Mouse (Mus musculus) fat pad, adult 2 months (tissue): ENCODE measurements at regions not wholly inside any gene's neighbourhood (a gene's known extent, or its start where the extent isn't known, plus 50 kb on each side); places are given as distances from the start of the nearest gene placed in this dataset.

ENCODE experiments used
- DNase-seq: peaks from one replicate; pipeline ENCODE4 v3.0.0-alpha.2; 2011; ENCODE audit warnings: low read depth, low spot score; ENCODE audit errors: extremely low read depth

DNA sequence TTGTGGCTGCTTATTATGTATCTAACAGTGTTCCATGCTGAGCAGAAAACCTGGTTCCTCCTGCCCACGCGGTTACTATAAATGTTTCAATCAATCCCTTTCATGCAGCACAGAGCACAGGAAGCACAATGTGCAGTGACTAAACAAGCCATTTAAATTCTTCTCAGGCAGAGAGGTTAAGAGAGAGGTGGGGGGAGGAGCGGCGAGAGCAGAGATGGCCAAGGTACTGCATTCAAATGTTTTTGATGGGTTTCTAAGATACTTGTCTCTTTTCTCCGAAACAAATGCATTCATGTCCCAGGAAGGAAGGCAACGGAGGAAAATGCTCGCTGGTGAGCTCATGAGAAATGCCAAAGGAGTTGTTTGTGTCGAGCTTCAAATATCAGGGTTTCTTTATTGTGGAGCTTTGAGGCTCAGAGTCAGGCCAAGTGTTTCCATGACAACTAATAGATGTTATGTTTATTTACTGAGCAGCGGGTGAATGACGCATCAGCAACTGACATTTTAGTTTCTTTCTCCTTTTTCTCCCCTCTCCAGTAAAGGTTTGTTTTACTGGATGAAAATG, 122.8 kb upstream of the Npvf start:
- DNase-seq: no peak

DNA sequence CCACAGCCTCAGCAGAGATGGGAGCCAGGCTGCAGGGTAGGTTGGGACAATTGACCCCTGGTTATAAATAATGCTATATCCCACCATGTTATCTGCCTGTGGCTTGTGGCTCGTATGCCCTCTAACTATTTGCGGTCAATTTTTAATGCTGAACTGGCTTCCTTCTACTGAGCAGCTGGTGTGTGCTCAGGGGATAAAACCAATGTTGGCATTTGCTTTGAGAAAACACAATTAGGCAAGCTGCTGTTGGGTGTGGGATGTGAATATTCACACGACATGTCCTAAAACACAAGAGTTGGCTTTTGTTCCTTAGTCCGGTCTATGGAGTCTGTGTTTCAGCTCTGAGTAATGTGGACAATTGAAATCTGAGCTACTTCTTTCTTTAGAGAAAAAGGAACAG, 123.6 kb upstream of the Npvf start:
- no peak for DNase-seq

DNA sequence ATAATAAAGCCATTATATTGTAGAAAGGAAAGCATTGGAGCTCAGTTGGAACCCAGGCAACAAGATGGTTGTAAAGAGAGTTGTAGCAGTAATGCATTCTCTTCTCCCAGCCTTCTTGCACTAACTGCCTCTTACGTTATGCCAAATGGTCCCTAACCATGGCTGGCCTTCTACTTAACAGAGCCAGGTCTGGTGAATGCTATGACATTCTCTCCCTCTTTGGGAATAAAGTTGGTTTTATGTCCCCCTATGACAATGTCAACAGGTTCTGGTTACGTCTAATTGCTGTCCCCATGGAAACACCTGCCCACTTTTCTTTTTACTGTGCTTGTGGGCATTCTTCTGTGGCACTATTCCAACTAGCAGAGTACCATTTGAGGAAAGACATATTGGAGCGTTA, 126.4 kb upstream of the Npvf start:
- DNase-seq: no peak

DNA sequence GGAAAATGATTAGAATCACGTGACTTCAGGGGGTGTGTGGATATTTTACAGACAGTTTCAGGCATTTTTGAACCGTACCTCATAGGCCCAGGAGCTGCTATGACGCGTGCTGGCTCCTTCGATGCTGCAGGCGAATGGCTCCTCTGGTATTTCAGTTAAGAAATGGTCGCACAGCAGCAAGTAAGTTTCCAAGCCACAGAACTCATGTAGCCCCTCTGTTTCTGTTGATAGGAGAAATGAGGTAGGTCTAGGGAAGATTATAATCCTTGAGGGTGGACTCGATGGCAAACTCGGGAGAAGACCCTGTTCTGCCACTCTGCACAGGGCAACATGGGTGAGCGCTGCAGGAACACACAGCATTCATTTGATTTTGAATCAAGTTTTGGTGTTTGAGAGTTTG, 127.0 kb upstream of the Npvf start:
- no peak for DNase-seq

DNA sequence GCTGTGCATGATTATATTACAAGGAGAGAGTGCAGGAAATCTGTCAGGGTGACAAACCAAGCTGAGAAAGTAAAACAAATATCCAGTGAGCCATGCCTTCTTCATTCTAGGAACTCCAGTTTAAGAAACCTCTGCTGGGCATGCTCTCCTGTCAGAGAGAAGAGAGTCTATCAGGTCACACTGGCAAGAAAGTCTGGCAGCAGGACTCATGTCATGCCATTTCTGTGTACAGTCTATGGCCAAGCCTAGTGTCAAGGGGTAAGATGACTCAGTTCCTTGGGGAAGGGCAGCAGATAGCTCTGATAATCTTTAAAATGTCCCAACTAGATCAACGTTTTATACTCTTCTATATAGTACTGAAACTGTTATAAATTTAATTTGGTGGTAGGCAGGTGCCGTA, 128.0 kb upstream of the Npvf start:
- no peak for DNase-seq

DNA sequence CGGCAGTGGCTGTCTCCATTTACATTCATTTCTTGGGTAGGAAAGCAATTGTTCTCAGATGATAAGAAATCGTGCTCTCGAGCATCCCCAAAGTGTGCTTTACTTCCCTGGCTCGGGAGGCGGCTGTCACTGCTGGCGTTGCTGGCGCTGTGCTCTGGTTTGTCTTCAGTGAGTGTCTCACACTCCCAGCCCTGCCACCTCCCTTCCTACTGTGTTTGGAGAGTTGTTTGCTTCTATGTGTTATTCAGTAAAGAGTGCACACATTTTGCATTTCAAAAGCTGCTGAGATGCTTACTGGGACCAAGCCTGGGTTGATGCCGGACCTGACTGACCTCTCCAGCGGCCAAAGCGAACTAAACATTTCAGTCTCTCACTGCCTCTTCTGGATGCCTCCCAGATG, 129.3 kb upstream of the Npvf start:
- no peak for DNase-seq

DNA sequence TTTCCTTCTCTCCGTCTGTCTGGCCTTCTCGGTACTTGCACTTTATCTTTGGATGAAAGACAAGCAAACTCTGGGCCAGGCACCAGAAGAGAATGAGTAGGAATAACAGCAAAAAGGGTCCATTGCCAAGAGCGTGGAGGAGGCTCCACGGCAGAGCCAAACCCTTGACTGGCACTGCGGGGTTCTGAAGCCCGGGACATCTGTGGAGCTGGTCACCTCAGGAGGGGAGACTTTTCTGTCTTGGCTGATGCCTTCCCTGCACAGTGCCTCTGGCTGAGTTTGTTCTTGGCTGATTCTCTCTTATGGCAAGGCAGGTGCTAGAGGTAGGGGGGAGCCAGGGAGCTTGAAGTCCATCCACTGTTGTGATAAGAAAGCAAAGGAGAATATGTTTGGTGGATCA, 130.1 kb upstream of the Npvf start:
- no peak for DNase-seq

DNA sequence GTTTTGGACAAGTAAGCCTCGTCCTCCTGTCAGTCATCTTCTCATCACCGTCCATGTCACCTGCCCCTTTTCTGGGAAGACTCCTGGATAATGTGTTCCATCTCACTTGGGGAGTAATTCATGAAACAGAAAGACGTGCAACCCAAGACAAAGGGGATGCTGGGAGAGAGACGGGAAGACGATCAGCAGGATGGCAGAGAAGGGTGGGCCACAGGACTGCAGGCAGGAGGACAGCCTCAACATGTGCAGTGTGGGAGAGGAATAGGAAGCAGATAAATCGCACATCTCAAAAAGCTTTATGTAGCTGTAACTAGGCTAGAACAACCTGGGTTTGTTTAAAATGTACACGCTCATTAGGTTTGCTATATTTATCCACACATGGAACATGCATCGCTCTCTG, 133.4 kb upstream of the Npvf start:
- no peak for DNase-seq

DNA sequence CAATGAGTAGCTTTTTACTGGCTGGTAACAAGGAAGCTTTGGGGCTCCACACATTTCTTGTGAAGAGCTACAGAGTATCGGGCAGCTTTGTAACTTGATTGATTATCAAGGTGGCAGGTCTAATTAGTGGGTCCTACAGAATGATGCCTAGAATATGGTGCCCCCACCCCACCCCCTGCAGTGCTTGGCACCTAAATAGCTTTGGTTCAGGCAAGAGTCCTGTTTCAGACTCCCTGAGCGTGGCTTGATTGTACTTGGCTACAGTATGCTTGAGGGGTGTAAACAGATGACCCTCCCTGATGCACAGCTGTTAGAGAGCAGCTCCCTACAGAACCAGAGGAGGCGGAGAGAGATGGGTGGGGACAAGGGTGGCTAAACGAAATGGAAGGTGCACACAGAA, 145.7 kb upstream of the Npvf start:
- DNase-seq: no peak

DNA sequence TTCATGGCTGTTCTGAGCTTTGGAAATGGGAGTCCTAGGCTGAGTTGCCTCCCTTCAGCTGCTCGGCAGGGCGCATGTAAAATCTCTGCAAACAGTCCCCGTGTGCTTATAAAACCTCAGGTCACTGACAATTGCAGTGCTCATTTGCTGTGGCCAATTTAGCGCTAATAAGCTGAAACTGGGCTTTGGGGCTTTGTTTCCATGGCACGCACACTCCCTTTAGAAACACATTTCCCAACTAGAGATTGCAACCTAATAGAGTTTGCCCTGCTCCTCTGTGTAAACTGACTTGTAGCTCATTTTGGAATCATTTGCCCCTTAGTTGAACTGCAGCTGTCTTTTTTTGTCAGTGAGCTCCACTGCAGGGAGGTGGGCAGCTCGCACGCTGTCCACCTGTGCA, 148.7 kb upstream of the Npvf start:
- no peak for DNase-seq

DNA sequence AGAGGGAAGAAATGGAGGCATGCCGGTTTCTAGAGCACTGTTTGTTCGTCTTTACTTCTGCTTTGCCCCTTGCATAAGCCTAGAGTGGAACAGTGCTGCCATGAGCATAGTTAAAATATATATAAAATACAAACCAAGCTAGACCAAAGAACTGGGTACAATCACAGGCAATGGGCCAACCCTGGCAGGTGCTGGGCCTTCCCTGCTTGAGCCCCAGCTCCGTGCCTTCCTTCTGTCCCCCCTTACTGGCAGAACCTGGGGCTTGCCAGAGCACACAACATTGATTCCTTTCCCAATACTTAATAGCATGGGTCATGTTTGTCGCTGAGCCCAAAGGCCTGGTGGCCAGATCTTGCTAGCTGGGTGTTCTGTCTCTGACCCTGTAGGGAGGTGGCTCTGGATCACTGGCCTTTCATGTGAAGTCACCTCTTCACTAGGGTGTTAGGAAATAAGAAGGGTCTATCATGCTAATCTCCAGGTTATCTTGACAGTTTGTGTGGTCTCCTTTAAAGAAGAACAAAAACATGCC, 150.3 kb upstream of the Npvf start:
- DNase-seq: no peak

DNA sequence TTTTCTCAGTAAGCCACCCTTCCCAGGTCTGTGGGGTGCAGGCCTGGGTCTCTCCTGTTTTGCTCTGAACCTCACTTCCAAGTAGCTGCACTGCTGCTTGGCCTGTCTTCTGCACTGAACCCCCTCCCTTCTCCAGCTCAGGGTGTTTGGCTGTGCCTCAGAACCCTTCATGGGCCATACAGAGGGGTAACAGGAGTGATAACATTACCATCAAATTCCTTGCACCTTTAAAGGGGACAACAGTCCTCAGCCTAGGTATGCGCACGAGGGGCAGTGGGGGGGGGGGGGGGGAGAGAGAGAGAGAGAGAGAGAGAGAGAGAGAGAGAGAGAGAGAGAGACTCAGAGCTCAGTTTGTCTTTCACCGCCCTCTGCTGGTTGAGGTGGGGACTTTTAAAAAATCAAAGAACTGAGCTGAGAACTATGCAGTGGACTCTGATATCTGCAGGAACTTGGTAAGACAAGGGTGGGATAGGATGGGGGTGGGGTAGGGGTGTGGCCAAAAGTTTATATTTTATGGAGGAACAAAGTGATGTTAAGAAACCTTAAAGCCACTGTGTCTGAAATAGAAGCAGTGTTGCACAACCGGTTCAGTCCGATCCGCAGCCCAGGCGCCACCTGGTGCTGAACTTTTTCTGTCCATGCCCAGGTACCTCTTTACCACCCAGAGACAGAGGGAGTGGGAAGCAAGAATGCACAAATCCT, 152.3 kb upstream of the Npvf start:
- no peak for DNase-seq

DNA sequence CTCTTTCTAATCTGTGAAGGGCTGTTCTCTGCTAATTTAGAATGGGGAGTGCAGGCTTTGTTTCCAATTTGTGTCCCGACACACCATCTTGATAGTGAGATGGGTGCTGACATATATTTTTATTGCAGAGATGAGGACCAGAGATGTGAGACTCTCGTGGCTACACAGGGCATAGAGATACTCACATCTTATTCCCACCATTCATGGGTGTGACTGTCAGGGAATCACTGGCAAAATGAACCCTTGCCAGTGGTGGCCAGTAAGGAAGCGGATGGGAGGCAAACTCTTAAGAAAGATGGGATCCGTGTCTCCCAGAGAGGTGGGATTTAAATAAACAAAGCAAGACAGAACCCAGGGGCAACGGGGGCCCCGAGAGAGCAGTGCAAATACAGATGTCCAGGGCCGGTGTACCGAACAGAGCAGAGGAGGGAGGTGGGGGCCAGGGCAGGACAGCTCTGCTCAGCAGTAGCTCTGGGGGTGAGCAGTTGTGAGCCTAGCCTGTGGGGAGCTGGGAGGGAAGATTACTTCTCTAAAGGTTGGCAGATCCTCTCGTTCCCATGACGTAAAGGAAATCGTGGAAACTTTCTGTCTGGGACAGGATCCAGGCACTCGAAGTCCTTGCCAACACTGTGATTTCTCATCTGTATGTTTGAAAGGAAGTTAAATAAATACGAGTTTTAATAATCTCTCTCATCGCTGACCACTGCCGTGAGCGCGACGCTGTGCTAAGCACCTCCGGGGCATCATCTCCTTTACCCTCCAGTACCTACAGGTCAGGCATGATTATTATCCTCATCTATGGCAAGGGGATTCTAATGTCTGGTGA, 153.2 kb upstream of the Npvf start:
- peak; percentile 30 for DNase-seq

DNA sequence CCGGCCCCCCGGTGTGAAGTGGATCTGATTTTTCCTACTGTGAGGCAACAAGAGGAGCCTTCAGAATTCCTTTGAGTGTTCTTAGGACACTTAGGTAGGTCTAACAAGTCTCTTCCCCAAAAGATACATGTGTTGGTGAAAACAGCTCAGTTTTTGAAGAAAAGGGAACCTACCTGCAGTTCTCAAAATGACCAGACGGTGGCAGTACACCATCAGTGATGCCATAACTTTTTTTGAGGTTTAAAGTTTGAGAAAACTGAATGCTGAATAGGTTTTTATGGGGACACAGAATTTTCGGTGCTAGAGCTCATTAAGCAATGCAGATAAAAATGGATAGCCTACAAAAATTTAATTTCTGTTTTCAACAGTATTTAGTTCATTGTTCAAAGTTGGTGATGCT, 153.9 kb upstream of the Npvf start:
- no peak for DNase-seq

DNA sequence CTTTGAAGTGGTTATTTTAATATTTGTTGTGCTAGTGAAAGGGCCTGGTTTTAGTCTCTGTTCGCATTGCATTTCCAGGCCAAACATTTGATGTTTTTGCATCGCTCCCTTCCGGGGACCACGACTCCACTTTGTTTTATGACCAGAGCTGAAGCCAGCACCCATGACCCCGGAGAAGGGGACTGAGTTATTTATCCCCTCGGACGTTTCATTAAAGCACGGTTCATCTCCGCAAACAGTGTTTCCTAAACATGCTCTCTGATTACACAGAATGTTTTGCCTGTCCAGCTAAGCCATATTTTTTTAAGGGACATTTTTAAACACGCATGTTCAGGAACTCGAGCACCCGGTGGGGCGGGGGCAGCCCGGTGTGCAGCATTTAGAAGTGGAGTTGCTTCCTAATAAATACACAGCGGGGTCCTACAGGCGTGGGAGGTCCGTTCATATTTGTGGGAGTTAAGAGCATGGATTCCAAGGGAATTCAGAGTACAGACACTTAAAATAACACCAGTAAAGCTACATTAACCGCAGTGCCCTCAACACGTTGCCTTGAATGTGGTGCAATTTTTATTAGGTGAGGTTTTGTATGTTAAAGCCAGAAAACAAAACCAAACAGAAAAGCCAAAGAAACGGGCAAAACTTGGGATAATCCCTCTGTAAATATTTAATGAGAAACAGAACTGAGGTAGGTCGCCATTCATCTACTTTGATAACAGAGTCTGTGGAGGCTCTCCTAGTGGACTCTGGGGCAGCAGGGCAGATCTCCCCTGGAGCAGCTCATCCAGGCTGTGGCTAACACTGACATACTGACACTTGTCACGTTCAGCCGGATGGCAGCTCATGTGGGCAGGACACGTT, 154.8 kb upstream of the Npvf start:
- DNase-seq: no peak

DNA sequence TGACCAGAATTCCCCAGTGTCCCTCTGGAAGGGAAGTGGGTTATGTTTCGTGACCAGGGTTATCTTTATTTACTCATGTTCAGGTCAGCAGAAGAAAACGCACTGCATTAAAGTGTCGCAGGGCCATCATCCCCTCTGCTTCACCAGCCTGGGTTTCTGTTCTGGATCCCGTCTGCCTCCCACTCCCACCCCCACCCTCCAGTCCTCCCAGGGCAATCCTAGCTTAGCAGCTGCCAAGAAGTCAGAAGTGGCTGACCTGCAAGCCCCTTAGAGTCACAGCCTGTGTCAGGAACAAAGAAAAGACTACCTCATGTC, 155.4 kb upstream of the Npvf start:
- no peak for DNase-seq

DNA sequence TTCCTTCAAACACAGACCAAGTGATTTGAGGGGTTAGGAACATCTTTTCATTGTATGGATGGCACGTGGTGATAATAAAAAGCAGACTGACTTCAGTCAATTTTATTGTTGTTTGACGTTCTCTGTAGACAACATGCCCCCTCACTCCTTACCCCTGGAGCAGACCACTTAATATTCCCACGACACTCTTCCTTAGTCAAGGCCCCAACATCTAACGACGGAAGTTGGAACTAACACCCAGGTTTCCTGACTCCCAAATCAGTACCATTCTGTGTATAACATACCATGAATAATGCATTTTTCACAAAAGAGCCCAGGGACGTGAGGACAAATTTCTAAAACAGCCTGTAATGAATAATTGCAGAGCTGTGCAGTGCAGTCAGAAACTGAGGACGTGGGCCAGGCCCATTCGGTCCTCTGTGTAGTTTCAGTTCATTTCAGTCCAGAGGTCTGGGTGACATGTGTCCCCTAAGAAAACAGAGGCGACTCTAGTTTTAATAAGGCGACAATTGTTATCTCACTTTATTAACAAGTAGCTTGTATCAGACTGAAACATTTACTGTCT, 160.8 kb upstream of the Npvf start:
- DNase-seq: no peak

DNA sequence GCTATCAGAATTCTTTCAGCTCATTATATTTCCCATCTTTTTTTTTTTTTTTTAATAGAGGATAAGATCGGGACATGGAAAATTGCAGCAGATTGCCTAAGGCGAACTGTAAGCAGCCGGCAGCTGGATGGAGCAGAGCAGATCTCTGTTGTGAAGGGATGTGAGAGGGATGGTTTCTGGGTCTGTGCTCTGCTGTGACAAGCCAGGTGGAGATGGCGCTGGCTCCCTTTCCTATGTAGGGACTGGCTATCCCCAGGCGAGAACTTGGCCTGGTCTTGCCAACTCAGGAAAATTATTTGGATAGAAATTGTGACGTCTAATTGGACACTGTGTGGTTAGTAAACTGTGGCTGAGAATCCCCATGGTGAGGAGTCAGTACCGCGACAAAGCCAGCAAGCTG, 161.3 kb upstream of the Npvf start:
- no peak for DNase-seq

DNA sequence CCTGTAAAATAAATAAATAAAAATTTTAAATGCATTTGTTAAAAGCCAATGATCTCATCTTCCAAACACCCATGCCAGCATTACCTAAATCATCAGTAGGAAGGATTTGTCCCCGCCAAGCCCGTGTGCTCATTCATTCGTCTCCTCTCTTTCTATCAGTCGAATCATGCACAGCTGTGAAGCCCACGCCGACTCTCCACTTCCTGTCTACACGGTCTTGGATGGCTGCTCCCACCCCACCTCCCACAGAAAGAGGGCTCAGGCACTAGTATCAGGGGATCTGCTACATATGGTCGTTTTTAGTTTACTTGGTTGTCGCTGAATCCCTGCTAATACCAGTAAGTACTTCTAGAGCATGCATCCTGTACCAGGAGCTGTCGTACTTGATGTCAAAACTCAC, 163.2 kb upstream of the Npvf start:
- DNase-seq: no peak

DNA sequence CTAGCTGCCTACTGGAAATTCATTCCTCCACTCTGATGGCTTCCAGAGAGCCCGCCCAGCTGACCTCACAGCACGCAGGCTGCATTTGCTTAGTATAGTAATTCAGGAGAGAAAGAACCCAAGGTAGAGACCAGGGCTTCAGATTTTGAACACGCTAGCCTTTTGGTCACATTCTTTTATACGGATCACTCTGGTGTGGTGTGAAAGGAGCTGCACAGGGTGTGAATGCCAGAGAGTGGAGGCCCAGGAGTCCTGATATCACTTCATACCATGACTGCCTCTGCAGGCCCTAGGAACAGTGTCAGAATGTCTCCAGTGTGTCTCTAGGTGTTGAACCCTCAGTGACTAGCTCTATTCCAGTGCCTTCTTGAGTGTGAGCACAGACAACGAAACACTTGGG, 164.2 kb upstream of the Npvf start:
- no peak for DNase-seq

DNA sequence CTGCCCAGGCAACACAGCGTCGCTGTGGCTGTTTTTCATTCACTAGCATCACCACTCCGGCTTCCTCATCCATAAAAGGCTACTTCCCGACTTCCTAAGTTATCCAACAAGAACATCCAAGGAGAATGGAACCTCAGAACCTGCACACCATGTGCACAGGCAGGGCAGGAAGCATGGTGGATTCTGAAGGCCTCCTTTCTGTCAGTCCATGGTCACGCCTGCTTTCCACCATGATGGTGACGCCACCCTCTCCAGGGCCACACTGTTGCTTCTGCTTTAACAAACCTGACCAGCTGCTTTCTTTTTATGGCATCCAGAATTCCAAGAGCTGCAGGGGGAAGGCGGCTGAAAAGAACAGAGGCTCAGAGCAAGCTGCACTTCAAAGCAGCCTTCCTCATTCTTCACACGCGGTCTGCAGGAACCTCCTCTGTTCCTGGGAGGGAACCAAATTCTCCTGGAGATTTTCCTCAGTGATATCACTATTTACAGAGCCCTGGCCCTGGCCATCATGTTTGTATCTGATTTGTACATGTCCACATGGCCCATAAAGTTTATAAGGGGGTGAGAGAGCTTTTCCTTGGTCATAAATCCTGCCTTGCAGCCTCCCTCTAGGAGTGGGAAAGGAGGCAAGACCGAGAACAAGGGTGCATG, 164.8 kb upstream of the Npvf start:
- no peak for DNase-seq
